Mouse (Mus musculus): ENCODE measurements at regions not wholly inside any gene's neighbourhood (a gene's known extent, or its start where the extent isn't known, plus 50 kb on each side); places are given as distances from the start of the nearest gene placed in this dataset.

DNA sequence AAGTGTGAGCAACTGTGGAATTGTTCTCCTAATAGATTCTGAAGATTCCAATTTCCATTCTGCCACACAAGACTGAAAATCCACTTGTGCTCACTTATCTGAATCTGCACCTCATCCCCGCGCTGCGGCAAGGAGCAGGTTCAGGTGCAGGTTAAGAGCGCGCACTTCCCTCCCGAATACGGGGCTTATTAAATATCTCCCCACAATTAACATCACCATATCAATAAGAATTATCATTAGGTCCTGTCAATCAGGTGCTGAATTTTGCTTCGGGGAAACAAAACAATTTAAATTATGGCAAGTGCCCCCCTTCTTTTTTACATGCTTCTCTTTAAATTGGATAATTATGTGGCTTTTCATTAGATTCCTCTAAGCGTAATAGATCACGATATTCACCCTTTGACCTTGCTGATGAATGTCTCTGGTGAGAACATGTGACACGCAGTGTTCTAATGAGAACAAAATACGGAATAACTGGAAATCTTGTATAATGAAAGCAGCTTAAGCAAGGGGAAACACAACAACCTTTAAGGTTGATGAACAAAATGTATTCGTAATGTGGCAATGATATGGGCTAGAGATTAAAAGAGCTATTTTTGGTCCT lies 151.7 kb downstream of the Snx10 start:
- no peak for TF ChIP-seq GATA1 (IDR thresholded peaks at IDR 0.05; ENCODE audit: borderline replicate concordance, low read length)
- TF ChIP-seq FLI1 (IDR thresholded peaks at IDR 0.05; ENCODE audit: low read length) = no peak
- H3K27me3 ChIP-seq (replicated peaks) = peaks cover 27% of the 10 kb centered on the region
- no peaks in the 10 kb centered on the region for H3K36me3 ChIP-seq (replicated peaks; ENCODE audit: low read length)
- no peak overlapping the region for H3K4me3 ChIP-seq (replicated peaks)
- no peaks in the 10 kb centered on the region; the same call in 1 of the 2 replicates for H3K9me3 ChIP-seq
- H3K4me1 ChIP-seq = no peaks in the 10 kb centered on the region

DNA sequence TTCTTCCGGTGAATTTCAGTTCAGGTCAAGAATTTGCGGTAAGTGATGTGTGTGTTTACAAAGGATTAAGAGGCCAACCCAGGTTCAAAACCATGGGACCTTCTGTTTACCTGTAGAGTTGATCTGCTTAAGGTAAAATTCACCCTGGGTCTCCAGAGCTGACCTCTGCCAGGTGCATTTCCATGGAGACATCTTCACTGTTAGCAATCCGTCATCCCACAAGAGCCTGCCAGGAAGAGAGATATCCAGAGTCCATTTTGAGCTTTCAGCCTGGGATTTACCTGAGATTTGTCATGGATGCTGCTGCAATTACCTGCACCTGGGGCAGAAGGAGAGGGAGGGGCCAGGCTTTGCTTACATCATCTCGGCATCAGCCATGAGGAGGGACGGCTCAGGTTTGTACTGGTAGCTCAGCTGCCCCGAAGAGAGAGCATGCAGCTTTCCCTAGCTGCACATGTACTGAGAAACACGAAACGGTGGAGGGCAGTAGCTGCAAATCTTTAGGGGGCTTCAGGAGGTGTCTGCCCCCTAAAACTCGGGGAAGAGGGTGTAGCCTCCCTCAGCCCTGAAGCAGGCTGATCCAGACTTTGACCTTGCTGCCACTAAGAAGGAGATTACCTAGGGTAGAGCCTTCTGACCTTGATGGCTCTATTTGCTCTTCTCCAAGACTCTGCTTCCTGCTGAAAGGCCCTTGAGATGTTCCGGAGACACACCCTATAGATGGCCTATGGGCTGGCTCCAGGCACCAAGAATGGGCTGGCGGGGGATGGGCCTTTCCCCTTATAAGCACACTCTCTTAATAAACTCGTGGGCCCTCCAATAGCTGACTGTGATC lies 153.7 kb downstream of the Snx10 start:
- Histone ChIP-seq H3K4me3 (replicated peaks) (no peak overlapping the region), H3K4me1 (no peaks in the 10 kb centered on the region), H3K27me3 (replicated peaks) (peaks cover 29% of the 10 kb centered on the region), H3K36me3 (replicated peaks; ENCODE audit: low read length) (no peaks in the 10 kb centered on the region), H3K9me3 (no peaks in the 10 kb centered on the region)
- TF ChIP-seq GATA1 (IDR thresholded peaks at IDR 0.05; ENCODE audit: borderline replicate concordance, low read length) (no peak), FLI1 (IDR thresholded peaks at IDR 0.05; ENCODE audit: low read length) (no peak)

DNA sequence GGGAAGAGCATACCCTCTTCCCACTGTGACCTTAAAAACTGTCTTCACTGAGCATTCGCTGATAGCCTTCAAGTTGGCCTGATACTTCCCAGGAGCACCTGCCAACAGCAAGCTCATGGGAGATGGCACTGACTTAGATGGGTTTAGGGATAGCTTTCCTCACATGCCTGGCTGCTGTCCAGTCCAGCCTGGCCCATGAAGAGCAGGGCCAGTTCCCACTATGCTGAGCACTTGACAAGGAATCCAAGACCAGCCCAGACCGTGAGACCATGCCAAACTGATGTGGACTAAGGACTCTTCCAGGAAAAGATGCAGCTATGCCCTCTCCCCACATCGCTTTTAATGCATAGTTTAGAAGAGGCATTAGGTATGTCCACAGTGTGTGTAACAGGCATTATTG lies 155.0 kb downstream of the Snx10 start:
- Histone ChIP-seq H3K27me3 (replicated peaks) (peaks cover 29% of the 10 kb centered on the region), H3K4me3 (replicated peaks) (no peak overlapping the region), H3K4me1 (no peaks in the 10 kb centered on the region), H3K36me3 (replicated peaks; ENCODE audit: low read length) (no peaks in the 10 kb centered on the region), H3K9me3 (no peaks in the 10 kb centered on the region)
- TF ChIP-seq GATA1 (IDR thresholded peaks at IDR 0.05; ENCODE audit: borderline replicate concordance, low read length) (no peak), FLI1 (IDR thresholded peaks at IDR 0.05; ENCODE audit: low read length) (no peak)

DNA sequence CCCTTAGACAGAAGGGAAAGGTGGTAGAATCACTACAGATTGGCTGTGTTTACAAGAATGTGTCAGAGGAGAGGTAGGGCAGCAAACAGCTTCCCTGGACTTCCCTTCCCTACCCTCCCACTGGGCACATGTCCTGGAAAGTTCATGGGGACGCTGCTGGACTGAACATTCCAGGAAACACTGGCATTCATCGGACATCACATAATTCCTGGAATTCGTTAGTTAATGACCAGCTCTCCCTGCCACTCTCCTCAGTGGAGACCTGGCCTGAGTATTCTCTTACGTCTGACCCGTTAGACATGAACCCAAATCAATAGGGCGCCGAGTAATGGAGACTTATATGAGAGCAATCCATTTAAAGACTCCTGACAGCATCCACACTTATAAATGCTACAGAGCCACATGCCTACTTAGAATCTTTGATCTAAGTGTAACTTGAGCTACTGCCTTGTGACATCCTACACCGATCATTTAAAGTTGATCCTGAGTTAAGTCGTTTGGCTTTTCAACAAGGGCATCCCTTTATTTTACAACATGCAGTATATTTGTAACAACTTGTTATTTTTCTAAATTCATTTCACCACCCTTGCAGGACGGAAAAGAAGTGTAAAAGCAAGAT lies 156.6 kb downstream of the Snx10 start:
- Histone ChIP-seq H3K36me3 (replicated peaks; ENCODE audit: low read length) (no peaks in the 10 kb centered on the region), H3K9me3 (no peaks in the 10 kb centered on the region), H3K27me3 (replicated peaks) (peaks cover 32% of the 10 kb centered on the region), H3K4me3 (replicated peaks) (no peak overlapping the region), H3K4me1 (no peaks in the 10 kb centered on the region)
- TF ChIP-seq GATA1 (IDR thresholded peaks at IDR 0.05; ENCODE audit: borderline replicate concordance, low read length) = no peak
- no peak for TF ChIP-seq FLI1 (IDR thresholded peaks at IDR 0.05; ENCODE audit: low read length)

DNA sequence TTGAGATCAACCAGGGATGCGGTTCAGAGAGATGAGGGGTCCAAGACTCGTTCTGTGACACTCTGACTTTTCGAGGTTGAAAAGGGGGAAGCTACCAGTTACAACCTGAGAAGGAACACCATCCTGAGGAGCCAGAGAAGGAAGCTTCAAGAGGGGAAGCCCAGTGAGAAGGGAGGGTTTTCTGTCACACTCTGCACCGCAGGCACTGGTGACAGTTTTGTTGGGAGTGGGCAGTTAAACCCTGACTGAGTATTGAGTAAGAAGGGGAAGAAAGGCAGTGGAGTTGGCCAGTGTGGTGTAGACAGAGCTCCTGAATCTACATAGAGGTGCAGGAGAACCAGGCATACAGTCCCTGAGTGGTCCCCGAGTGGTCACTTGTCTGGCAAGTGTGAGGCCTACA lies 159.4 kb downstream of the Snx10 start:
- H3K27me3 ChIP-seq (replicated peaks) = peaks cover 36% of the 10 kb centered on the region
- H3K36me3 ChIP-seq (replicated peaks; ENCODE audit: low read length) = no peaks in the 10 kb centered on the region
- no peak overlapping the region for H3K4me3 ChIP-seq (replicated peaks)
- H3K4me1 ChIP-seq = no peaks in the 10 kb centered on the region
- TF ChIP-seq FLI1 (IDR thresholded peaks at IDR 0.05; ENCODE audit: low read length) (no peak), GATA1 (IDR thresholded peaks at IDR 0.05; ENCODE audit: borderline replicate concordance, low read length) (no peak)
- H3K9me3 ChIP-seq = peaks cover 7% of the 10 kb centered on the region; the same call in 1 of the 2 replicates

DNA sequence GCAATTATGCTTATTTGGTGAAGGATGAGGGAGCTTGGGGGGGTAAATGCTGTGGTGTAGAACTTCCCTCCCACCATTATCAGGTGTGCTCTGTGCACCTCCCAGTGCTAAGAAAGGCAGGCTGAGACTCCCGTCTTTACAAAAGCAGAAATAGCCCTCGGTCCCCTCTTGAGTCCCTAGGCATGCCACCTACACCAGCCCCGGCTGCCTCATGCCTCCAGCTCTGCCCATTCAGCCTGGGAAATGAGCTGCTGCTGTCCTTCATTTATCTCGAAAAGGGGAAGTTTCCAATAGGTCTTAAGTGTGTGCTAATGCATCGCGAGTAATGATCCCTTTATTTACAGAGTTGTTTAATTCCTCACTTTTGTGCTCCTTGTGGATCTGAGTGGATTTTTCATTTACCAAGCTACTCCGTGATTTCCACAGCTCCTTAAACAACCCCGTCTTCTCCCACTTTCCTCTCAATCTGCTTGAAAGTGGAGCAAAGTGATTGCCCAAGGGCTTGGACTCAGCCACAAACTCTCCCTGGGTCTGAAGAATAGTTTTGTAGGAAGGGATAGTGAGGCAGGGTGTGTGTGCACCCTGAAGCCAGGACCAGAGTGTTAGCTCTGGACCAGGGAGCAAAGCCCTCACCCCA lies 162.1 kb downstream of the Snx10 start:
- Histone ChIP-seq H3K36me3 (replicated peaks; ENCODE audit: low read length) (no peaks in the 10 kb centered on the region), H3K4me1 (no peaks in the 10 kb centered on the region), H3K4me3 (replicated peaks) (no peak overlapping the region), H3K9me3 (peaks cover 7% of the 10 kb centered on the region; the same call in 1 of the 2 replicates), H3K27me3 (replicated peaks) (peaks cover 31% of the 10 kb centered on the region)
- no peak for TF ChIP-seq FLI1 (IDR thresholded peaks at IDR 0.05; ENCODE audit: low read length)
- TF ChIP-seq GATA1 (IDR thresholded peaks at IDR 0.05; ENCODE audit: borderline replicate concordance, low read length) = no peak

DNA sequence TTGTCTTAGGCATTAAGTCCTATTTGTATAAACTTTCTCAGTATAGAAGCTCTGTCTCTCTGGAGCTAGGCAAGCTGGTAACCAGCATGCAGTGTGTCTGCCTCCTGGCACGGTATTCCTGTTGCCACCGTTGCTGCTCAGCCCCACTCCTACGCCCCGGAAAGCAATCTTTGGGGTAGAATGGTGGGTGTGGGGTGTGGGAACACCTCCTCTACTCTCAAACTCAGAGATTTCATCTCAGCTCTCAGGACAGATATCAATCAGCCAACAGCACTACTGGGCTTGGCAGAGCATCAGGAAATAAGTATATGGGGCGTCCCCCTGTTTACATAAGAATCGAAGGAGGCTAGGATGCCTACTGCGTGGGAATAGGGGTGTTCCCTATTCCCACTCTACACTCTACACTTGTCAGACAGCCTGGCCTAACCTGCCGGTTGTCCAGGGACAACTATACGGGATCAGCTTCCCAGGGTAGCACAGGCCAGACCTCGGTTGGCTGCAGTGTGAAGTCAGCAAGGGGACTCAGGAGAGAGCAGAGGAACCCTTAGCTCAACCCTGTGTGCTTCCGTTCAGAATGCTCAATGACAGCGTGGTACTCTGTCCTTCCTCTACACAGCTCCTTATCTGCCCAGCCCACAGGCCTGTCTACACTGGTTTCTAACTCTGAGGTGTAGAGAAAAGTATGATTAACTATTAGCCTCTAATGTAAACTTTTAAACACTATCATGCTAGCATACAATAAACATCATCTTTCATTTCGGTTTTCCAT lies 167.3 kb downstream of the Snx10 start:
- H3K36me3 ChIP-seq (replicated peaks; ENCODE audit: low read length) = no peaks in the 10 kb centered on the region
- peaks cover 7% of the 10 kb centered on the region for H3K9me3 ChIP-seq
- H3K4me3 ChIP-seq (replicated peaks) = no peak overlapping the region
- TF ChIP-seq GATA1 (IDR thresholded peaks at IDR 0.05; ENCODE audit: borderline replicate concordance, low read length) (no peak), FLI1 (IDR thresholded peaks at IDR 0.05; ENCODE audit: low read length) (no peak)
- peaks cover 26% of the 10 kb centered on the region for H3K27me3 ChIP-seq (replicated peaks)
- no peaks in the 10 kb centered on the region for H3K4me1 ChIP-seq

DNA sequence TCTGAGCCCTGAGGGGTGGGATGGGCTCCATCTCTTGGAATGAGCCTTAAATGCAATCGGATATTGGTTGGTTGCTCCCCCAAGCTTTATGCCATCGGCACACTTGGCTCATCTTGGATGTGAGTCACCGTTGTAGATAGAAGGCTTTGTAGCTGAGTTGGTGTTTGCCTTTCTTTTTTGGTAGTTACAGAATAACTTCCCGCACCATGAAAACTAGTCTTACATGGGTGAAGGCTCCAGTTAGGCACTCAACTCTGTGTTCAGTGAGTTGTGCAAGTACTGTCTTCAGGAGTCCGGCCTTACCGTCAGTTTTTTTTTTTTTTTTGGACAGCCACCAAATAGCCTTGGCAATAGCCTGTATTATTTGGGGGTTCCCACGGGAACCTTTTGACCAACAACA lies 170.3 kb downstream of the Snx10 start:
- TF ChIP-seq GATA1 (IDR thresholded peaks at IDR 0.05; ENCODE audit: borderline replicate concordance, low read length) (no peak), FLI1 (IDR thresholded peaks at IDR 0.05; ENCODE audit: low read length) (no peak)
- peaks cover 24% of the 10 kb centered on the region for H3K27me3 ChIP-seq (replicated peaks)
- H3K36me3 ChIP-seq (replicated peaks; ENCODE audit: low read length) = no peaks in the 10 kb centered on the region
- no peaks in the 10 kb centered on the region; the same call in 1 of the 2 replicates for H3K9me3 ChIP-seq
- no peaks in the 10 kb centered on the region for H3K4me1 ChIP-seq
- H3K4me3 ChIP-seq (replicated peaks) = no peak overlapping the region

DNA sequence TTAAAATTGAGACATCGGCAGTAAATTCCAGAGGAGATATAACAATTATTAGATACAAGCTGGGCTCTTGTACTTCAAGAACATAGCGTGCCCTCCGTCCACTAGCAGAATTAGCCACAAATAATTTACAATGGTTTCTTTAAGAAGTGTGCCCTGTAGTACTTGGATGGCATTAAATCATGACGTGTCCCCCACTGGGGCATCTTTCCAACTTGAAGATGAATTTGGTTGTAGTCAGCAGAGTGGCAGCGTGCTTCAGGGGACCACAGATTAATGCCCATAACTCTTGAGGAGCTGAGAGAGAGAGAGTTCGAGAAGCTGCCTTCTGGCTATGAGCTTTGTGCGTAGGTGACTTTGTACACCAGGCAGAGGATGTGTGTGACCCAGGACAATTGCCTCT lies 172.7 kb downstream of the Snx10 start:
- Histone ChIP-seq H3K9me3 (no peaks in the 10 kb centered on the region; the same call in 1 of the 2 replicates), H3K4me3 (replicated peaks) (no peak overlapping the region), H3K4me1 (no peaks in the 10 kb centered on the region), H3K36me3 (replicated peaks; ENCODE audit: low read length) (no peaks in the 10 kb centered on the region), H3K27me3 (replicated peaks) (peaks cover 27% of the 10 kb centered on the region)
- TF ChIP-seq GATA1 (IDR thresholded peaks at IDR 0.05; ENCODE audit: borderline replicate concordance, low read length) (no peak), FLI1 (IDR thresholded peaks at IDR 0.05; ENCODE audit: low read length) (no peak)
